In genomic region chr6:56608277-56608676, GRCm38 (mm10) we compare ENCODE assay signal across 8 mouse cellular contexts. TPM values are rescaled to one million over a fixed set of nuclear protein-coding genes. Genes with fewer than 3 reads are reported as not detected.
DNase-seq lines count a peak whose midpoint lies in the region; ATAC-seq and TF ChIP-seq lines count a peak whose summit lies in the region.

No protein-coding gene starts in this region.

- peak; percentile 58 for DNase-seq in liver, adult 2 months (ENCODE audit: extremely low read depth, low read depth, low spot score)
- peak; percentile 64 for DNase-seq in cerebellum, adult 11 months
- DNase-seq in forebrain, embryonic 14.5 days (ENCODE audit: low spot score) = peak; percentile 87
- peak; percentile 64 for DNase-seq in left cerebral cortex, adult 11 months (ENCODE audit: low spot score)
- DNase-seq in spleen, adult 2 months (ENCODE audit: low read depth in 1 of 2, low spot score in 2 of 2) = peak; percentile 7 to 23

- H3K9me3 ChIP-seq in liver, embryonic 12.5 days (replicated peaks) = no peaks in the 10 kb centered on the region
- no peaks in the 10 kb centered on the region for H3K9me3 ChIP-seq in forebrain, embryonic 14.5 days (replicated peaks; ENCODE audit: control insufficient read depth, low read length)
- no peaks in the 10 kb centered on the region for H3K9me3 ChIP-seq in midbrain, embryonic 12.5 days

- H3K36me3 ChIP-seq in liver, adult 2 months (ENCODE audit: control insufficient read depth, insufficient read depth, low read length) = no peaks in the 10 kb centered on the region
- no peaks in the 10 kb centered on the region for H3K36me3 ChIP-seq in liver, embryonic 12.5 days
- H3K36me3 ChIP-seq in forebrain, embryonic 14.5 days (ENCODE audit: control insufficient read depth, insufficient read depth, low read length) = no peaks in the 10 kb centered on the region
- no peaks in the 10 kb centered on the region for H3K36me3 ChIP-seq in midbrain, embryonic 12.5 days
- H3K36me3 ChIP-seq in spleen, adult 2 months (ENCODE audit: control insufficient read depth, insufficient read depth, low read length) = no peaks in the 10 kb centered on the region

- TF ChIP-seq POLR2A in liver, adult 2 months (IDR thresholded peaks at IDR 0.05; ENCODE audit: extremely low read depth, insufficient read depth, low read length) = no peak
- no peak for TF ChIP-seq POLR2A in spleen, adult 2 months (IDR thresholded peaks at IDR 0.05; ENCODE audit: low read depth, low read length)

- no peak for ATAC-seq in liver, embryonic 12.5 days
- ATAC-seq in forebrain, embryonic 14.5 days = peak; percentile 81
- peak; percentile 73 to 84 for ATAC-seq in hematopoietic stem cell, adult 5-6 weeks (replicated peaks in 1 of 2; ENCODE audit: insufficient read depth in 1 of 2, low FRiP score in 2 of 2, low TSS enrichment in 1 of 2, low read depth in 1 of 2, poor library complexity in 2 of 2, severe bottlenecking in 2 of 2)
- peak; percentile 71; the same call in 1 of the 2 replicates for ATAC-seq in midbrain, embryonic 12.5 days (ENCODE audit: low FRiP score, low read depth)

- H3K27ac ChIP-seq in liver, adult 2 months (replicated peaks; ENCODE audit: insufficient read depth, low read depth, low read length) = no peak overlapping the region
- no peak overlapping the region for H3K27ac ChIP-seq in liver, embryonic 12.5 days
- no peak overlapping the region for H3K27ac ChIP-seq in forebrain, embryonic 14.5 days (ENCODE audit: low read depth, low read length)
- no peak overlapping the region for H3K27ac ChIP-seq in midbrain, embryonic 12.5 days (replicated peaks)
- H3K27ac ChIP-seq in spleen, adult 2 months (ENCODE audit: insufficient read depth, low read length) = no peak overlapping the region

- 4% methylated on average over 4 of the region's 4 CpGs for WGBS in liver, adult 2 months
- WGBS in liver, embryonic 12.5 days (ENCODE audit: insufficient replicate concordance) = 3% methylated on average over 4 of the region's 4 CpGs
- WGBS in forebrain, embryonic 14.5 days = 6% methylated on average over 4 of the region's 4 CpGs
- 11% methylated on average over 4 of the region's 4 CpGs for WGBS in midbrain, embryonic 12.5 days
- 8% methylated on average over 4 of the region's 4 CpGs for WGBS in spleen, adult 2 months

- H3K9ac ChIP-seq in liver, adult 2 months (ENCODE audit: low read depth, low read length) = no peak overlapping the region
- H3K9ac ChIP-seq in liver, embryonic 12.5 days = no peak overlapping the region
- no peak overlapping the region for H3K9ac ChIP-seq in forebrain, embryonic 14.5 days (ENCODE audit: low read length)
- no peak overlapping the region for H3K9ac ChIP-seq in midbrain, embryonic 12.5 days (replicated peaks)

- H3K4me3 ChIP-seq in liver, adult 2 months (ENCODE audit: insufficient read depth, low read depth, low read length) = no peak overlapping the region
- no peak overlapping the region for H3K4me3 ChIP-seq in liver, embryonic 12.5 days
- no peak overlapping the region for H3K4me3 ChIP-seq in forebrain, embryonic 14.5 days (ENCODE audit: low read depth, low read length)
- no peak overlapping the region for H3K4me3 ChIP-seq in midbrain, embryonic 12.5 days
- no peak overlapping the region for H3K4me3 ChIP-seq in spleen, adult 2 months (ENCODE audit: extremely low read depth, insufficient read depth, insufficient read length)

- no peak overlapping the region for H3K4me2 ChIP-seq in liver, embryonic 12.5 days
- no peak overlapping the region for H3K4me2 ChIP-seq in forebrain, embryonic 14.5 days (ENCODE audit: low read length)
- H3K4me2 ChIP-seq in midbrain, embryonic 12.5 days (replicated peaks) = no peak overlapping the region

- no peaks in the 10 kb centered on the region for H3K27me3 ChIP-seq in liver, adult 2 months (ENCODE audit: control insufficient read depth, insufficient read depth, low read length)
- H3K27me3 ChIP-seq in liver, embryonic 12.5 days (replicated peaks) = no peaks in the 10 kb centered on the region
- H3K27me3 ChIP-seq in forebrain, embryonic 14.5 days (replicated peaks; ENCODE audit: control insufficient read depth, insufficient read depth, low read length) = no peaks in the 10 kb centered on the region
- H3K27me3 ChIP-seq in midbrain, embryonic 12.5 days = no peaks in the 10 kb centered on the region
- H3K27me3 ChIP-seq in spleen, adult 2 months (ENCODE audit: control insufficient read depth, insufficient read depth, low read length) = no peaks in the 10 kb centered on the region

- H3K79me2 ChIP-seq in liver, adult 2 months (ENCODE audit: control insufficient read depth, insufficient read depth, low read length) = no peaks in the 10 kb centered on the region

- peak; percentile 62 for TF ChIP-seq CTCF in liver, adult 2 months (IDR thresholded peaks at IDR 0.05; ENCODE audit: low read depth, low read length)
- peak; percentile 44; the same call in 1 of the 2 replicates for TF ChIP-seq CTCF in spleen, adult 2 months (IDR thresholded peaks at IDR 0.05; ENCODE audit: extremely low read depth, insufficient read depth, insufficient read length, insufficient replicate concordance)

- H3K4me1 ChIP-seq in liver, adult 2 months (ENCODE audit: control insufficient read depth, insufficient read depth, low read length) = peaks cover 4% of the 10 kb centered on the region; the same call in 1 of the 2 replicates
- H3K4me1 ChIP-seq in liver, embryonic 12.5 days = no peaks in the 10 kb centered on the region
- no peaks in the 10 kb centered on the region for H3K4me1 ChIP-seq in forebrain, embryonic 14.5 days (ENCODE audit: control insufficient read depth, insufficient read depth, low read length)
- no peaks in the 10 kb centered on the region for H3K4me1 ChIP-seq in midbrain, embryonic 12.5 days
- H3K4me1 ChIP-seq in spleen, adult 2 months (ENCODE audit: control insufficient read depth, insufficient read depth, insufficient read length) = no peaks in the 10 kb centered on the region

RNA-seq across cellular contexts. Expression of gene Pde1c, which starts 39.4 kb away (rescaled TPM):
- 0.37 and 0.54 TPM in 2 replicates for total RNA-seq in liver, adult 2 months (2014; rRNA removed)
- polyA plus RNA-seq in liver, adult 2 months (2012; rRNA removed) = 0.09 TPM in 1 of 2 replicates, not detected in the other
- polyA plus RNA-seq in liver, embryonic 12.5 days (2016; fragmentation: Nextera tagmentation; extraction: Ambion mirVana) = 0.48 and 0.67 TPM in 2 replicates
- polyA plus RNA-seq in forebrain, embryonic 14.5 days (2014; fragmentation: Nextera tagmentation; extraction: Ambion mirVana) = 6.7 and 7.2 TPM in 2 replicates
- total RNA-seq in hematopoietic stem cell, adult 5-6 weeks (2017) = 1.4 and 2.9 TPM in 2 replicates
- polyA plus RNA-seq in midbrain, embryonic 12.5 days (2016; fragmentation: Nextera tagmentation; extraction: Ambion mirVana) = 7.0 and 7.4 TPM in 2 replicates
- polyA plus RNA-seq in spleen, adult 2 months (2012; rRNA removed) = 0.04 and 0.08 TPM in 2 replicates

Comparison
In these comparisons a context has a peak if more than half of its experiments do, and no peak if none do; other contexts are left out.
1. DNase-seq: peak in every context shown above with its lines; median percentile 87 in forebrain, embryonic 14.5 days; 64 in cerebellum, adult 11 months; 64 in left cerebral cortex, adult 11 months; 58 in liver, adult 2 months; 15 in spleen, adult 2 months.